Mouse (Mus musculus) thymus, postnatal 0 days (tissue): Measurements from ENCODE around the gene Bmp7. TPM values are rescaled to one million over a fixed set of nuclear protein-coding genes. Genes with fewer than 3 reads are reported as not detected.
A peak's percentile ranks its signal among the peaks of the same experiment; 100 is the strongest.

ENCODE experiments used
- DNase-seq: peaks from one replicate; pipeline ENCODE4 v3.0.0-alpha.2; 2015; ENCODE audit warnings: low spot score
- polyA plus RNA-seq: library from polyadenylated mRNA; unstranded; fragments of >200 nt; fragmentation: Nextera tagmentation; extraction: Ambion mirVana; gene quantifications from 2 replicates; pipeline ENCODE4 v1.2.1, GENCODE M21; 2015

Bmp7 gene
- polyA plus RNA-seq, 1 experiment from 2014 or later = 7.7 TPM

DNA sequence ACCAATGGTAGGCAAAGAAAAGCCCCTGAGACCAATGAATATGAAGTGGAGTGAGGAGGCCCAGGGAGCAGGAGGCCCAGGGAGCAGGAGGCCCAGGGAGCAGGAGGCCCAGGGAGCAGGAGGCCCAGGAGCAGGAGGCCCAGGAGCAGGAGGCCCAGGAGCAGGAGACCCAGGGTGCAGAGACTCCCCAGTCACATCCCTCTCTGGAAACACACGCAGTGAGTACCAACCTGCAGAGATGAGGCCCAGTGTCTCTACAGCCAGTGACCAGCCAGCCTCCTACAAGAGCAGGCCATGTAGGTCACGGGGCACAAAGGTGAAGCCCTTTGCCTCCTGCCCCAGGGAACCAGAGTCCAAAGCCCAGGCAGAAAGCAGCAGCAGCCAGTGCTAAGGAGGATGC is 83.6 kb downstream of the Bmp7 start:
- no peak for DNase-seq

DNA sequence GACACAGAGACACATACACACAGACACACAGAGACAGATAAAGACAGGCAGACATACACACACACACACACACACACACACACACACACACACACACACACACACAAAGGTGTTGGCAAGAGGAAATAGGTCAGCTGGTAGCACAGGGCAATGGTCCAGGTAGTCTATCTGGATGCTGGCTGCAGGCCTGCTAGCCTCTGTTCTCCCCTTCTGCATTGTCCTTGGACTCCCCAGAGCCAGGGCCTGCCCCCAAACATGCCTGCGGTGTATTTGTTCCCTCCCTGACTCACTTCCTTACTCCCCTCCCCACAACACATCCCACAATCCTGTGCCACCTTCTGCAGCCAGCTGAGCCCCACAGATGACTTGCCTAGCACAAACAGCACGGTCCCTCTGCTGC is 86.0 kb downstream of the Bmp7 start:
- DNase-seq = no peak

DNA sequence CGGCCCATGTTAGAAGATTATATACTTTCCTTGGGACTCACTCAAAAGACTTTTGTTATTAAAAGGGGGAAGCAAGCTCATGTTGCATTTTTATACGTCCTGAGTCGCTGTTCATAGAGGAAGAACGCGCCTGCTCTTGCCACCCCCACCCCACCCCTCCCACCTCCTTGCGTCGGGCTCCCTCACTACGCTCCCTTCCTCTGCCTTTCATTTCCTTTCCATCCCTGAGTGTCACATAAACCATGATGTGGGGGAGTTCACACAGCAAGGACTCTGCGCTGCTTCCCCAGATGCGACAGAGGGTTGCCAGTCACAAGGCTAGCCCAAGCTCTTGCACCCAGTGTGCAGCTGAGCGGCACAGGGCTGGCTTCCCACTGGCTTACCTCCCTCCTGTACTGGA is 88.3 kb downstream of the Bmp7 start:
- DNase-seq = no peak

DNA sequence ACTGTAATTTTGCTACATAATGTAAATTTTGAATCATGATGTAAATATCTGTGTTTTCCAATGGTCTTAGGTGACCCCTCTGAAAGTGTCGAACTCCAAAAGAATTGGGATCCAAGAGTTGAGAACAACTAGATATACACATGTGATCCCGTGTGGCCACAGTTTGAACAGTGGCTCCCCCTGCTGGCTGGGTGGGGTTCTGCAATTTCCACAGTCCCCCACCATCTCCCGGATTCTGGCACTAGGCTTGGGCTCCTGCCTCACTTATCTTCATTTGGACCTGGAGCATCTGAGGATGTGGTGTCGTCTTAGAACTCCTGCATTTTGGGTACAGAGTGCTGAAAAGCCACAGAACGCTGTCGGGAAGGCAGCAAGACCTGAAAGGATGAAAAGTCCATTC is 91.9 kb downstream of the Bmp7 start:
- DNase-seq = no peak

DNA sequence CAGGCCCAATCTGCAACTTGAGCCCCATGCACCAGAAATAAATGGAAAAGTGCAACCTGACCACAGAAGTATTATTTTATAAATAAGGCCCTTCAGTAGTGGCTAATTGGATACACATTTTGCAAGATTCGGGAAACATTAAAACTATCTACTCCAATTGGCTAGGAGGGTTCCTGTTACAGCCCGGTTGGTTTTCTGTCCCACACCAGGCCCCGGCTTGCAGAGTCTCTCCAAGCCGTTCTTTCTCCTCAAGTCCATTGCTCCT is 93.9 kb downstream of the Bmp7 start:
- no peak for DNase-seq

DNA sequence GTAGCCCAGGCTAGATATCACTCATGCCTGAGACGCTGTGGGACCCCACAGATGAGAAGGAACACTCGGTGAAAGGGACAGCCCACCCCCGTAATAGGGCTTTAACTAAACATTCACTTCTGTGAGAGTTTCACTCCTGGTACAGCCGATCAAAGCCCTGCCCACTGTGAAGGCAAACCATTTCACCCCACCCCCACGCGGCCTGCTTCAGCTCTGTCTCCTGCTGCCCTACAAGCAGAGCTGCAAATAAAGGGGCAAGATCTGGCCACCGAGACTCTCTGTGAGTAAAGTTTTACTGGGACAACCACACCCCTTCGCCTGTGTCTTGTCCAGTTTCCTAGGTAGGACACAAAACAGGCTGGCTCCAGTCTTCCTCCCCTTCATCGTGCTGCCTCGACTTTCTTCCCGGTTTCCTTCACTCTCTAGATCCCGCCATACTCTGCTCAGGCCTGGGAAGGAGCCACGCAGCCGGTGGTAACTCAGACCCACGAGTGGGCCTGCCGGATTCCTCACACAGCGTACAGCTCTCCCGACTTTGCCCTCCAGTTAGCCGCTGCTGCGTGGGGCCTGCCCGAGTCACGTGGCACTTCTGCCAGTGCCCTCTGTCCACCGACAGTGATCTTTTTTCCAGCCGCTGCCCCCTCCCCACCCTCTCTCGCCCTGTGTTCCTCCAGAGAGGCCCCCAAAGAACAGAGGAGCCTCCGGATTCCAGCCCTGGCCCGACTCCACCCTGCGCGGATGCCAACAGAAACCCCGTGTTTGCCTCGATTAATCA is 94.4 kb downstream of the Bmp7 start:
- DNase-seq = no peak

DNA sequence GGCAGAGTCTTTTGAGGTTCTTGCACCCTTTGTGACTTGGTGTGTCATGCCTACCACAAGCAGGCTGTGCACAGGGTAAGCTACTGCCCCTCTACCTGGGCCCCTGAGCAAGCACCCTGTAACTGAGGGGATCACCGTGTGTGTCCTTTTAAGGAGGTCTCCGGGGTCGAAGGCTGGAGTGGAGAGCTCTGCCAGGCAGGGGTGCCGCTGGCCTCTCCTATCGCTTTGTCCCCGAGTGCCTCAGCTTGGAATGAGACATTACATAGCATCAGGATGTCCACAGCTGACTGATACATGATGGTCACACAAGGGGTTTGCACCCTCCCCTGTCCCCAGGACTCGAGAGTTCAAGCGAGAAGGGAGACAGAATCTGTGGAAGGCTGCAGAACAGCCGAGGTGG is 96.2 kb downstream of the Bmp7 start:
- DNase-seq = no peak

DNA sequence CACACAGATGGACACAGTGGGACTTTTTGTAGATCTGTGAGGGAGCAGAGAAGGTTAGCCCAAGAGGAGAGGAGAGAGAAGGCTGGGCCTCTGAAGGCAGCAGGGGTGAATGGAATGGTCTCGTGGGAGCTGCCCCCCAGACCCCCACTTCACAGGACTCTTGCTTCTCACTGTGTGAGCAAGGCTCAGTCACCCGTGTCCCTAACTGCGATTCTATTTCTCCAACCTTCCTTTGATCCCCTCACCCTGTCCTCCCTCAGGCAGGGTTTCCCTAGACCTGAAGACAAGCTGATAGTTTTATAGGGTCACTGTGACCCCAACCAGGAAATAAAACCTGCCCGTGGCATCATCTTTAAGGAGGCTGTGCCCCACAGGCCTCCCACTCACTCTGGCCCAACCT is 97.8 kb downstream of the Bmp7 start:
- DNase-seq = no peak

DNA sequence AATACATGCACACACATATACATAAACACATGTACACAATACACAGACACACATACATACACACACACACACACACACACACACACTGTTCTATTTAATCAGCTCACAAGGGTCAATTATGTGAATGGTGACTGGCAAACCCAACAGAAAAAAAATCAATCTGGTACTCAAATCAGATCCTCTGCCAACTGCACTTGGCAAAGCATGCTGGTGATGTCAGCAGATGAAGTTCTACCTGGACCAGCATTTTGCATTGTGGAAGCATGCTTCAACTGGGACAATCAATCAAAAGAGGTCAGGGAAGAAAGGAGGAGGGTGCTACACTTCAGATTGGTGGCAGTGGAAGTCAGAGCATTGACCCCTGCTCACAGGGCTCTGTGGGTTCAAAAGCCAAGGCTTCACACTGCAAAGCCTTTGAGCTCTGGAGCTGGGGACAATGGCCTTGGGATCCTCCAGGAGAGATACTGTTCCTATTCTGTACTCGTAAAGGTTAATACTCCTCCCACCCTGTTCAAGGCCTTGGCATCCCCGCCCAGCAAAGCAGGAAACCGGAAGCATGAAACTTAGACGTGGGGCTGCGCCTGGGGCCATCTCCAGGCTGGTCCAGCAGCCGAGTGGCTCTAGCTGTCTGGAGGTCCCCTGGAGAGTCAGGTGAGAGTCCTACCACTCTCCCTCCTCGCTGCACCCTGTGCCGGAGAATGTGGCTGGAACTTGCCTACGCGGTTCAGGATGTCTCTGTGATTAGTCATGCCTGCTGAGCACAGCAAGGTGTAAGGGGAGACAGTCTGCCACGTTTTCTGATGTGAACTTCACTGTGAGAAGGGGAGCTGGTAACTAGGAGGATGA is 99.0 kb downstream of the Bmp7 start:
- no peak for DNase-seq

DNA sequence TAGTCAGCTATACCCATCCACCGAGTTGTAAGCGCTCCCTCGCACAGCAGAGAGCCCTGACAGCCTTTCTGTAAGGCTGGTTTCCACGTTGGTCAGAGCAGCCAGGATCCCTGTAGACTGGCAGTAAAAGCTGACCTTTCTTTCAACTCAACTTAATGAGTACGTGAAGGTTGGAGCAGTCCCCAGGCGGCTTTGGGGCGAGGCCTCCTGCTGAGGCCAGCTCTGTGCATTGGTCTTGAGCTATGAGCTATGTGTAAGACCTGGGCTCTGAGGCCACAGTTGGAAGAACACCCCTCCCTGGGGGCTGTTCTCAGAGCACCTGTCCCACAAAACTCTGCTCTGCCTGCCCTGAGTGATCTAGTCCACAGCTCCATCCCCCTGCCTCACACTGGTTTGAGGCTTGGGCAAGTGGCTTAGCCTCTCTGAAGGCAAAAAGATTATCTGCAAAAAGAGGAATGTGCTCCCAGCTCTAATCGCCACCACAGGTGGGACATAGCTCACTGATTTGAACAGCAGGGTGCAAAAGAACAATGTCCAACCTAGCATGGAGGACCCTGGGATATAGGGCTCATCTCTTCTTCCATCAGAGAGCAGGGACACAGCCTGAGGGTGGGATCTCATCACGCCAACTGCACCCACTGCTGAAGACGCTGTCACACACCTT is 100.7 kb downstream of the Bmp7 start:
- no peak for DNase-seq

DNA sequence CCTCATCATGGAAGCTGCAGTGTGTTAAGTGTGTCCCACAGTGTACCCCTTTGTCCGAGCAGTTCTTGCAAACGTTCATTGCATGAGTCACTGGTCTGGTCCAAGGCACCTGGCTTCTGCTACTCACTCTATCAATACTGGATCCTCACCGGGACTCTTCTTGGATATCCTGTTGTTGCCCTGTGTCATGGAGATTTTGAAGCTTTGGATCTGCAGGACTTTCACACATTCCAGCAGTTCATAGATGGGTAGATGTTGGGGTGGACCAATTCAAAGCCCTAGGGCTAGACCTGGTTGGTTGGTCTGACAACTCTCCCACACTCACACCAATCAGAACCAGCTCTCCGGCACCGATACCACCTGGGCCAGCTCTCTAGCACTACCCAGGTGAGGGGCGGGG is 103.6 kb downstream of the Bmp7 start:
- no peak for DNase-seq

DNA sequence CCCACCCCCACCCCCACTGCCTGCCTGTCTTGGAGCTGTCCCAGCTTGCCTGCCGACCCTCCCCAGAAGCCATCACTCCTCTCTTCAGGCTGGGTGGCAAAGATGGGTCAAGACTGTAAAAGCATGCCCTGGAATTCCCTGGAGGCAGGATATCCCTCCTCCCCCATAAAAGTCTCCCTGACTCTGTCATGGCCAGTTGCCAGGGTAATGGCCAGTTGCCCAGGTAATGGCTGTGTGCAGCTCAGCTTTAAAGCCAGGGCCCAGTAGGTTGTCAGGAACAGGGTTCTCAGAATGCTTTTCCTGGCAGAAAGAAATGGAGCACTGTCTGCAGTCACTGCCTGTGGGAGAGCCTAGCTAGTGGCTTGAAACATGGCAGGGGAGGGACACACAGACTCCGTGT is 106.9 kb downstream of the Bmp7 start:
- DNase-seq = no peak

DNA sequence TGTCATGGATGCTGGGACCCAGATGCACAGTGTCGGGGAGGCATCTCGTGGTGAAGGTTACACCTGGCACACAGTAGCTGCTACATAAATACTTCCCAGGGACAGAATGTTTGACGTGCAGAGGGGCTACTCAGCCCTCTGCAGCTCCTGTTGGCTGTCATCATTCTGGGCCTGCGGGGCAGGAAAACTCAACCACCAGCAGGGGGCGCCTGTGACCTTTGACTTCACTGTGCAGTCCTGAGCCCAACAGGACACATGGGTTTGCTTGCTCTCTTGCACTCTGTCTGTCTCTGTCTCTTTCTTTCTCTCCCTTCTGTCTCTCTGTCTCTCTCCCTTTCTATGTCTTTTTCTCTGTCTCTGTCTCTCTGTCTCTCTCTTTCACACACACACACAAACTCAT is 108.4 kb downstream of the Bmp7 start:
- DNase-seq = peak; percentile 87

DNA sequence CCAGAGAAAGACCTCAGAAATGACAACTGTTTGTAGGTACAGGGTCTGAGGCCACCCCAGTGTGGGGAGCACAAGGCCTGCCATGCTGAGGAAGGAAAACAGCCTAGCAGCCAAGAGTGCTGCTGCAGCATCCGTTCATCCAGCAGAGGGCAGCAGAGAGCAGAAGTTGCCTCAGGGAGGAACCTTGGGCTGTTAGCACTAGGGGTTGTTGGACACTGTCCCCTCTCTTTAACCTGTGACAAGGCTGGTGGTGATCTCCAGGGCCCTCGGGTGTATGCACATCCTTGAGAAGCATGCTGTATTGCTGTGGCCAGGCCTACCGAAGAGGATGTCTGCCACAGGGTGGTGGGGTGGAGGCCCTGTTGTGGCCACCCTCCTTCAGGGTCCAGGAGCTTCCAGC is 109.0 kb downstream of the Bmp7 start:
- DNase-seq = peak; percentile 87

DNA sequence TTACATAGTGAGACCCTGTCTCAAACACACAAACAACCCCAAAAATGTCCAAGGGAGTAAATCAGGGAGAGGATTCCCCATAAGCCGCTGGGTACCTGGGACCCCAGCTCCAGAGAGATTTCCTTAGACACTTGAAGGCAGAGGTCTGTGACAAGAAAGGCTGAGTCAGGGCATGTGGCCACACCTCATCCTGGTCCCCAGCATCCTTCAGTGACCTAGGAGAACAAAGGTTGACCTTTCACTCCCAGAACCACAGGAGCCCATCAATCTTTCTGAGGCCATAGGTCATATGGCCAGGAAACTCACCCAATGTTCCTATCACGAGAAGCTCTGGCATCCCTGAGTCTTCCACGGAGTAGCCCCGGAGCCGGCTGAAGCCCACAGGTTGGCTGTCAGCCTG is 111.9 kb downstream of the Bmp7 start:
- DNase-seq = no peak

DNA sequence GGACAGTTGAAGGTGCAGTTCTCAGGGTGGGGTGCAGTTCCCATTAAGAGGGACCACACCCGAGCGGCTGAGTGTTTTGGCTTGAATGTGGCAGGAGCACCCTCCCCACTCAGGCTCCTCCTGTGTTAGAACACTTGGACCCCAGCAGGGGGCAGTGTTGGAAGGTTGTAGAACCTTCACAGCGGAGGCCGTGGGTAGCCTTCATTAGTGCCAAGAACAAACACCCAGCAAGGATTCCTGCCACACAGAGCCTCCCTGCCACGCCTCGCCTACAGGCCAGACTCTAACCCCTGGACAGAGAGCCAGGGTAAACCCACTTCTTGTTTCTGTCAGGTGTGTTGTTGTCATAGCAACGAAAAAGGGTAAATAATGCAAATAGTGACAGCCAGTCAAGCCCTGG is 112.6 kb downstream of the Bmp7 start:
- peak; percentile 59 for DNase-seq

DNA sequence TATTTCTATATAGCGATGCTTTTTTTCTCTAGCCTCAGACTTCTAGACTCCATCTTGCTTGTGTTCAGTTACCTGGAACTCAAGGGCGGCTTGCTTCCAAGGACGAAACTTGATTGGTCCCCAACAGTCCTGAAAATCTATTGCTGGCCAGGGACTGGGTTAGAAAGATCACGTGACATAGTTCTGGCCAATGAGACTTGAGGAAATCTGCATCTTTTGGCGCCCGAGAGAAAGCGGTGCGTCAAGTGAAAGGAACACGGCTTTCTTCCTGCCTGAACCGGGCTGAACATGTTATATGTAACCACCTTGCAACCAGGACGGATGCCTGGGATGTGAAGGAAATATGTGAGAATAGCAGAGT is 114.4 kb downstream of the Bmp7 start:
- no peak for DNase-seq

DNA sequence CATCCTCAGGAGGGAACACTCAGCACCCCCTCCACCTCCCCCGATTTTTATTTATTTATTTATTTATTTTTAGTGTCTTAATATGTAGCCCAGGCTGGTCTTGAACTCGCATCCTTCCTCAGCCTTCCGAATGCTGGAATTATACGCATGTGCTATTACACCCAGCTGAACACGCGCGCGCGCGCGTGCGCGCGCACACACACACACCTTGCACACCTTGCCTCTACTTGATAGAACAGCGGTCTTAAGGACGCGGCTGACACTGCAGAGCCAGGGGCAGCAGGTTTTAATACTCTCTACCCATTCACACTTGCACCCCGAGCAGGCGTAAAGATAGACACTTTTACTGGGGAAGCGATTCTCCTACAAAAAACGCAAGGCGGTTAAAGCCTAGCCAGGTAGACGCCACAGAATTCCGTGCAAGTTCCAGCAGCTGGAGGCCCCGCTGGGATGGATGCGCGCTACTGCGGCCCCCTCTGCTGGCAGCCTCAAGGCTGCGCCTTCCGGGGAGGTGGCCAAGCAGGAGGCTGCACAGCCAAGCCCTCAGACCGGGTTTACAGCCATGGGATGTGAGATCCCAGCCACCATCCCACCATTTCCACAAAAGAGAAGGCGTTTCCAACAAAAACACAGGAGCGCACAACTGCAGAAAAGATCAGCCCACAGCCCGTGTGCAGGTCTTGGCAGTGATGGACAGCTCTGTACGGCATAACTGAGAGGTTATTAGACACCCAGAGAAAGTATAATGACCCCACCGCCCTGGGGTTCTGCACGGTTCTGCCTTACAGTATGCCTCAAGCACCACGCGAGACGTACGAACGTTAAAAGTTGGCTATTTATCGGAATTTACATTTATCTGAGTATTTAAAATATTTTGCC is 115.0 kb downstream of the Bmp7 start:
- peak; percentile 56 for DNase-seq

DNA sequence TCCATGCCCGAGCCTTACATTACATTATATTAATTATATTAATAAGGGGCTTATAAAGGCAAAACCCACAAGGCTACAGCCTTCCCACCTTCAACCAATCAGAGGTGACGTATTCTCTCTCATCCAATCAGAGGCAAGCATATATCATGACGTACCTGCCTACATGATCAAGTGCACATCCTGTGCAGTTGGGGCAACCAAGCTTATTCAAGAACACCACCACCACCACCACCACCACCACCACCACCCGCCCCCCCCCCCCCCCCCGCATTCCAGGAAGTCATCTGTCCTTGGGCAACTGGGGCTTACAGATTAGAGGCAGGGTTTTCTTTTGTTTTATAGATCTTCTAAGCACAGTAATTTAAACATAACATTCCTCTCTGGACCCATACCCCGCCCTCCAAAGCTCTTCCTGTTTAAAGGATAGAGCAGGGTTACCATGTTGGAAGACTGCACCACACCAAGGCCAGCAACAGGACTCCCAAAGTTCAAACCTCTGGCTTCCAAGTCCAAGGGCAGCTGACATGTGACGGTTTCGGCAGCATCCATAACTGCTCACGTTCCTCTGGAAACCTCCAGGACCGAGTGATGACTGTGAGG is 121.4 kb downstream of the Bmp7 start:
- no peak for DNase-seq
